Mouse (Mus musculus): ENCODE results near the gene Sipa1l1. TPM values are rescaled to one million over a fixed set of nuclear protein-coding genes. Genes with fewer than 3 reads are reported as not detected.
A peak's percentile ranks its signal among the peaks of the same experiment; 100 is the strongest.
"Not testable (repeated sequence)": the region's sequence is repeated elsewhere in the genome, so short reads cannot be mapped to it uniquely, and the experiment has no call there.

Sipa1l1 gene
- polyA plus RNA-seq, 1 experiment = 50.5 TPM

DNA sequence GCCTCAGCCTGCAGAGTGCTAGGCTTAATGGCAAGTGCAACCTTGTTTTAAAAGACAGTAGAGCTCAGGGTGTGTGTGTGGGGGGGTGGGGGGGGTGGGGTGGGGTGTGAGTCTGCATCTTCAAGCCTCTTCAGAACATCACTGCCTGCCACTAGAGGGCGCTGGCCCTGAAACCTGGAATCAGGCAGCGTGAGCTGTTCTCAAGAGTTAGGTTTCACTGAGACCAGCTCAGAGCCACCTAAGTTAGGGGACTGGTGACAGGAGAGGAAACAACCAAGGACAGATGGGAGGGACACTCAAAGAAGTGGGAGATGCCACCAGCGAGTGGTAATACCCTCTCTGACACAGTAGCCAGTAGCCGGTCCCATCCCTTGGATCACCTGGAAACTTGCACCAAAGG lies 320.0 kb downstream of the Sipa1l1 start:
- no peak for TF ChIP-seq POLR2A (IDR thresholded peaks at IDR 0.05; ENCODE audit: insufficient read depth, low read depth, low read length)
- TF ChIP-seq CTCF (IDR thresholded peaks at IDR 0.05; ENCODE audit: insufficient read depth, low read depth, low read length) = no peak
- H3K4me3 ChIP-seq (ENCODE audit: insufficient read depth, low read depth, low read length) = no peak overlapping the region
- H3K27ac ChIP-seq (ENCODE audit: insufficient read depth, low read depth, low read length) = no peak overlapping the region
- H3K4me1 ChIP-seq (ENCODE audit: control insufficient read depth, insufficient read depth, low read length) = peaks cover 2% of the 10 kb centered on the region; the same call in 1 of the 2 replicates
- WGBS = 62% methylated on average over 4 of the region's 4 CpGs

DNA sequence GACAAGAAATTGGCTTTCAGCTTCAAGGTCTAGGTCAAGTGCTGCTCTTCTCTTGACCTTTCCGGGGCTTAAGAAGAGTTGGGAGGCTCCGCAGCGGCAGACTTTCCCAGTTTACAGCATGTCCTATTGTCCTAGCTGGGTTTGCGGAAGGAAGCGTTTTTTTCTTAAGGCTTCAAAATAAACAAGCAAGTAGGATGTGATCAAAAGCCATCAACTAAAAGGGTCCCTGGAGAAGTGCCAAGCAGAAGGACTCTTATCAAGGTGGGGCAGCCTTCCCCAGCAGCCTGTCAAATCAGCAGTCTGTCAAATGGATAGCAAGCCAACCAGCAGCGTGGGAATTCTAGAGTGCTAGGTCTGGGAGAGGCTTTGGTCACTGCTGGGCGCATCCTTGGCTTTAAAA lies 320.5 kb downstream of the Sipa1l1 start:
- no peak overlapping the region for H3K4me3 ChIP-seq (ENCODE audit: insufficient read depth, low read depth, low read length)
- 88% methylated on average over 7 of the region's 7 CpGs for WGBS
- H3K4me1 ChIP-seq (ENCODE audit: control insufficient read depth, insufficient read depth, low read length) = peaks cover 2% of the 10 kb centered on the region; the same call in 1 of the 2 replicates
- TF ChIP-seq CTCF (IDR thresholded peaks at IDR 0.05; ENCODE audit: insufficient read depth, low read depth, low read length) (no peak), POLR2A (IDR thresholded peaks at IDR 0.05; ENCODE audit: insufficient read depth, low read depth, low read length) (no peak)
- H3K27ac ChIP-seq (ENCODE audit: insufficient read depth, low read depth, low read length) = no peak overlapping the region

DNA sequence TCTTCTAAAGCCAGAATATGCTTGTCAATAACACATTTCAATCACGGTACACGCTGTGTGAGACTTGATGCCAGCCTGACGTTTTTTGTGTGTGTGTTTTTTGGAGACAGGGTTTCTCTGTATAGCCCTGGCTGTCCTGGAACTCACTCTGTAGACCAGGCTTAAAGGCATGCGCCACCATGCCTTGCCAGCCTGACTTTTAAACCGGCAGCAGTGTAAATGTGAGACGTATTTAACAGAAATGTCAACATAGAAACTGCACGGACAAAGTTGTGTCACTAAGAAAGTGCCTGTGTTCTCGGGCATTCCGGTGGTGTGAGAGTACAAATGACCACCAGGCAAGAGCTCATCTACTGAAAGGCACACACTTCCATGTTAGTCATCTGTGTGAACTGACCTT lies 323.3 kb downstream of the Sipa1l1 start:
- 86% methylated on average over 9 of the region's 9 CpGs for WGBS
- TF ChIP-seq CTCF (IDR thresholded peaks at IDR 0.05; ENCODE audit: insufficient read depth, low read depth, low read length) = no peak
- TF ChIP-seq POLR2A (IDR thresholded peaks at IDR 0.05; ENCODE audit: insufficient read depth, low read depth, low read length) = no peak

DNA sequence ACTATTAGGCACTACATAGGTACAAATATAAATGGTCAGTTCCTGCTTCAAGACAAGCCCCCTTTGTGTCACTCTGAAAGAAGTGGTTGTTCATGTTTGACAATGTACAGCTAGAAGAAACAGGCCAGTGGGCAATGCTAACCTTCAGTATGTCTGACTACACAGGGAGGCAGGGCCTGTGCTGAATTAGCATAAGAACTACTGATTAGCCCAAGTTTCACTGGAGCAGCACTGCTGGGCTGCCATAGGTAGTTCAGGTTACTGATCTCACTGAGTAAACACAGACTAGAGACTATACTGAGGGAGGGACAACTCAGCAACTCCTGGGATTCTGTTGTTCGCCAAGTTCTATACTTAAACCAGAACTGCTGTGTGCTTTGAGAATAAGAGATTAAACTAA lies 324.1 kb downstream of the Sipa1l1 start:
- not testable (repeated sequence) for H3K4me3 ChIP-seq (ENCODE audit: insufficient read depth, low read depth, low read length); H3K4me1 ChIP-seq (ENCODE audit: control insufficient read depth, insufficient read depth, low read length); H3K27ac ChIP-seq (ENCODE audit: insufficient read depth, low read depth, low read length)
- 73% methylated on average over 1 of the region's 1 CpGs for WGBS

More for the DNA sequence above, 323.3 kb downstream of the Sipa1l1 start:
- no peak overlapping the region for H3K4me3 ChIP-seq (ENCODE audit: insufficient read depth, low read depth, low read length)
- H3K27ac ChIP-seq (ENCODE audit: insufficient read depth, low read depth, low read length) = no peak overlapping the region
- H3K4me1 ChIP-seq (ENCODE audit: control insufficient read depth, insufficient read depth, low read length) = no peaks in the 10 kb centered on the region

DNA sequence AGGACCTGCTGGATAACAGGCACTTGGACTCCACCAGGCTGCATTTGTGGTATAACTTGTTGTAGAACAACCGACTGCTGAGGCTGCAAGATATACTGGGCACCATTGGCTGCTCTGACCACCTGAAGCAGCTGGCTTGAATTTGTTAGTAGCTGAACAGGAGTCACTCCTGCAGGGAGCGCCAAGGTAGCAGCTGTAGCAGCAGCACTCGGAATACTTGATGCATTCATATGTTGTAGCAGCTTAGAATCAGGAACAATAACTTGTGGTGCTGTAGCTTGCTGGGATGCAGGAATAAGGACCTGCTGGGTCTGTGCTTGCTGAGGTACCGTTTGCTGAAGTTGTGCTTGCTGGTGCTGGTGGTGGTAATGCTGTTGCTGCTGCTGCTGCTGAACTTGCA lies 326.8 kb downstream of the Sipa1l1 start:
- no peaks in the 10 kb centered on the region for H3K4me1 ChIP-seq (ENCODE audit: control insufficient read depth, insufficient read depth, low read length)
- WGBS = 88% methylated on average over 4 of the region's 4 CpGs
- TF ChIP-seq POLR2A (IDR thresholded peaks at IDR 0.05; ENCODE audit: insufficient read depth, low read depth, low read length) = no peak
- no peak for TF ChIP-seq CTCF (IDR thresholded peaks at IDR 0.05; ENCODE audit: insufficient read depth, low read depth, low read length)
- no peak overlapping the region for H3K27ac ChIP-seq (ENCODE audit: insufficient read depth, low read depth, low read length)
- no peak overlapping the region for H3K4me3 ChIP-seq (ENCODE audit: insufficient read depth, low read depth, low read length)

DNA sequence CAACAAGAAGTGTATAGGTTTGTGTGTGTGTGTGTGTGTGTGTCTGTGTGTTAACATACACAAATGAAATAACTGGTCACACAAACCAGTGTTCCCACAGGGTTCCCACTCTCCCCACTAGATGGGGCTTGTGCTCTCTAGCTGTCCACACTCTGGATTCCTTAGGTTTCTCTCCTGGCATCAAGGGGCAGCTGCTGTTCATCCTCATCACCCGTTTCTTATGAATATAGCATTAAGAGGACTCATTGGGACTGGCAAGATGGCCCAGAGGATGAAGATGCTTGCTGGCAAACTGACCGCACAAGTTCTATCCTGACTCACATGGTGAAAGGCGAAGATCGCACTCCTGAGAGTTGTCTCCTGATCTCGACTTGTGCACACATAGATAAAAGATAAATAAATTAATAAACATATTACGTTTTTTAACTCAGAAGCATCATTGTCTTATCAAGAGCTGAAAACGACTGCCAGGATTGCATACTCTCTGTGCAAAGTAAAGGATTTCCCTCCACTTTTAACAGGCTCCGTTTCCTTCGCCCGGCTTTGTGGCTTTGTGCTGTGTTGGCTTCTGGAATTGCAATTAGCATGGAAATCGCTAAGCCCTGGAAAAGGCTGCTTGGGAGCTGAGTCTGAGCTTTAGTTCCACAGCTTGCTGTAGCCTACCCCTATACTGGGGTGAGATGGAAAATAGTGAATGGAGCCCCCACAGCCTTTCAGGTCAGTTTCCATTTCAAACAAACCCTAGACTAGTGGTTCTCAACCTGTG lies 328.9 kb downstream of the Sipa1l1 start:
- TF ChIP-seq CTCF (IDR thresholded peaks at IDR 0.05; ENCODE audit: insufficient read depth, low read depth, low read length) = no peak
- no peak for TF ChIP-seq POLR2A (IDR thresholded peaks at IDR 0.05; ENCODE audit: insufficient read depth, low read depth, low read length)
- peak overlapping the region; percentile 40 for H3K4me3 ChIP-seq (ENCODE audit: insufficient read depth, low read depth, low read length)
- no peaks in the 10 kb centered on the region for H3K4me1 ChIP-seq (ENCODE audit: control insufficient read depth, insufficient read depth, low read length)
- H3K27ac ChIP-seq (ENCODE audit: insufficient read depth, low read depth, low read length) = no peak overlapping the region
- 12% methylated on average over 11 of the region's 11 CpGs for WGBS

DNA sequence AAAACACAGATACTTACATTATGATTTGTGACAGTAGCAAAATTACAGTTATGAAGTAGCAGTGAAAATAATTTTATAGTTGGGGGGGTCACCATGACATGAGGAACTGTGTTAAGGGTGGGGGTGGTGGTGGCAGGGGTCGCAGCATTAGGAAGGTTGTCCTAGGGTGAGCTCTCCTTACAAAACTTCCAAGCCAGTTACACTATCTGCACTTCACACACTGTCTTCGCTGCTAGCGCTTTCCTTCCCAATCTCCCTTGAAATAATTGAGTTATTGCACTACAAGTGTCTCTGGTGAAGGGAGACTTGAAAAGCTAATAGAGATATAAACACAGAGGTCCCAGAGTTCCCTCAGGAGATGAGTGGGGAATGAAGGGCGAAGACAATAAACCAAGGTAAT lies 329.6 kb downstream of the Sipa1l1 start:
- no peak for TF ChIP-seq CTCF (IDR thresholded peaks at IDR 0.05; ENCODE audit: insufficient read depth, low read depth, low read length)
- Histone ChIP-seq H3K4me1 (ENCODE audit: control insufficient read depth, insufficient read depth, low read length) (no peaks in the 10 kb centered on the region), H3K27ac (ENCODE audit: insufficient read depth, low read depth, low read length) (no peak overlapping the region), H3K4me3 (ENCODE audit: insufficient read depth, low read depth, low read length) (no peak overlapping the region)
- 95% methylated on average over 4 of the region's 4 CpGs for WGBS

DNA sequence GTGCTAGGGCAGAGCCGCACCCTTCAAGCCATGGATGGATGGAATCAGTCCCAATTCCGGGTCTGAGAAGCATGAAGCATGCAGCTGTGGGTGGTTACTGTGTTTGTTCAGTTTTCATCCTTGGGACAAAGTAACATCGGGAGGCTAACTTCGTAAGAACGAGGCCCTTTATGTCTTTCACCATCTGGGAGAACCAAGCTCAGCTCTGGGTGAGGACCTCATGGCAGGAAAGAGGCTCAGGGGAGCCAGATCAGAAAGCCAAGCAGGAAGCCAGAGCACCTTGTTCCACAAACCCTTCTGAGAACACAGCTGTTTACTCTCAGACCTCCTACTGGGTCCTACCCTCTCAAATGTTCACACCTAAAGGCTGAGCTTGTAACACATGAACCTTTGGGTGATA lies 330.6 kb downstream of the Sipa1l1 start:
- WGBS = 87% methylated on average over 5 of the region's 5 CpGs

More for the DNA sequence above, 330.6 kb downstream of the Sipa1l1 start:
- Histone ChIP-seq H3K4me3 (ENCODE audit: insufficient read depth, low read depth, low read length) (no peak overlapping the region), H3K27ac (ENCODE audit: insufficient read depth, low read depth, low read length) (no peak overlapping the region), H3K4me1 (ENCODE audit: control insufficient read depth, insufficient read depth, low read length) (no peaks in the 10 kb centered on the region)
- TF ChIP-seq CTCF (IDR thresholded peaks at IDR 0.05; ENCODE audit: insufficient read depth, low read depth, low read length) (no peak), POLR2A (IDR thresholded peaks at IDR 0.05; ENCODE audit: insufficient read depth, low read depth, low read length) (no peak)
